Mouse (Mus musculus) ES-E14 (cell line): Measurements from ENCODE around the gene Tbc1d22b.

Experiments
- CHD2 ChIP-seq: IDR thresholded peaks from 2 replicates; pipeline ENCODE4 v1.6.1; 2014; ENCODE audit warnings: mild to moderate bottlenecking, low read depth, low read length, inconsistent platforms
- HCFC1 ChIP-seq: IDR thresholded peaks from 2 replicates; pipeline ENCODE4 v1.6.1; 2012; ENCODE audit warnings: low read length, inconsistent platforms, borderline replicate concordance; ENCODE audit not compliant: insufficient read depth
- MAFK ChIP-seq: IDR thresholded peaks from 2 replicates; pipeline ENCODE4 v1.6.1; 2014; ENCODE audit warnings: mild to moderate bottlenecking, low read depth, low read length, inconsistent platforms; ENCODE audit not compliant: insufficient read depth
- ZC3H11A ChIP-seq: IDR thresholded peaks from 2 replicates; pipeline ENCODE4 v1.6.1; 2012; ENCODE audit warnings: low read depth, mild to moderate bottlenecking, inconsistent platforms, low read length, borderline replicate concordance
- ZNF384 ChIP-seq: IDR thresholded peaks from 2 replicates; pipeline ENCODE4 v1.6.1; 2012; ENCODE audit warnings: low read depth, low read length, inconsistent platforms

DNA sequence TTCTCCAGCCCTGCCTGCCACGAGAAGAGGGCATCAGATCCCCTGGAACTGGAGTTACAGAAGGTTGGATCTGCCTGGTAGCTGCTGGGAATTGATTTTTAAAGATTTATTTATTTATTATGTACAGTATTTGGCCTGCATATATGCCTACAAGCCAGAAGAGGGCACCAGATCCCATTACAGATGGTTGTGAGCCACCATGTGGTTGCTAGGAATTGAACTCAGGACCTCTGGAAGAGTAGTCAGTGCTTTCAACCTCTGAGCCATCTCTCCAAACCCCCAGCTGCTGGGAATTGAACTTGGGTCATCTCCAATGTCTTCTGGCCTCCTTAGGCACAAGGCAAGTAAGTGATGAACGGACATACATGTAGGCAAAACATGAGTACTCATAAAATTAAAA is 5.5 kb upstream of the Tbc1d22b start:
- TF ChIP-seq MAFK = no peak
- TF ChIP-seq CHD2 = no peak
- TF ChIP-seq ZNF384 = no peak
- TF ChIP-seq HCFC1 = no peak
- TF ChIP-seq ZC3H11A = no peak
